Mouse (Mus musculus): ENCODE measurements around the gene Memo1.

- no peak for TF ChIP-seq CTCF (IDR thresholded peaks at IDR 0.05 in 2 of 3, conservative IDR thresholded peaks at IDR 0.05 in 1 of 3; ENCODE audit: control insufficient read depth in 1 of 3, insufficient read depth in 1 of 3, low read depth in 2 of 3, low read length in 3 of 3, poor library complexity in 1 of 3, severe bottlenecking in 1 of 3)
- no peak for TF ChIP-seq POLR2A (IDR thresholded peaks at IDR 0.05; ENCODE audit: control insufficient read depth in 1 of 2, insufficient read depth in 1 of 2, low read depth in 1 of 2, low read length in 2 of 2, poor library complexity in 1 of 2)
- TF ChIP-seq JUND (IDR thresholded peaks at IDR 0.05; ENCODE audit: low read depth, low read length), result no peak
- no peak for TF ChIP-seq E2F4 (IDR thresholded peaks at IDR 0.05; ENCODE audit: borderline replicate concordance, low read depth, low read length)
- no peak for TF ChIP-seq MAX (IDR thresholded peaks at IDR 0.05; ENCODE audit: low read length)
- TF ChIP-seq MXI1 (IDR thresholded peaks at IDR 0.05; ENCODE audit: low read depth, low read length), result no peak
Observed at GRCm38 (mm10) chr17:74274471-74274870, 20.9 kb downstream of the Memo1 start.
